Mouse (Mus musculus): Measurements from ENCODE around the gene Dhx34. TPM values are rescaled to one million over a fixed set of nuclear protein-coding genes. Genes with fewer than 3 reads are reported as not detected.
"Not testable (repeated sequence)": the region's sequence is repeated elsewhere in the genome, so short reads cannot be mapped to it uniquely, and the experiment has no call there.

Gene Dhx34
- 14.4 TPM for polyA plus RNA-seq (2012; fragmentation: generic; extraction: Trizol)
- long read RNA-seq, experiment 1, partial matches to known transcripts = 4 of 9 reads
- long read RNA-seq, experiment 1, other reads (novel, unspliced or antisense) = 3 of 9 reads
- long read RNA-seq, experiment 2, full-length matches to known transcripts = 14 of 144 reads
- long read RNA-seq, experiment 2, partial matches to known transcripts = 56 of 144 reads
- long read RNA-seq, experiment 2, other reads (novel, unspliced or antisense) = 74 of 144 reads

DNA sequence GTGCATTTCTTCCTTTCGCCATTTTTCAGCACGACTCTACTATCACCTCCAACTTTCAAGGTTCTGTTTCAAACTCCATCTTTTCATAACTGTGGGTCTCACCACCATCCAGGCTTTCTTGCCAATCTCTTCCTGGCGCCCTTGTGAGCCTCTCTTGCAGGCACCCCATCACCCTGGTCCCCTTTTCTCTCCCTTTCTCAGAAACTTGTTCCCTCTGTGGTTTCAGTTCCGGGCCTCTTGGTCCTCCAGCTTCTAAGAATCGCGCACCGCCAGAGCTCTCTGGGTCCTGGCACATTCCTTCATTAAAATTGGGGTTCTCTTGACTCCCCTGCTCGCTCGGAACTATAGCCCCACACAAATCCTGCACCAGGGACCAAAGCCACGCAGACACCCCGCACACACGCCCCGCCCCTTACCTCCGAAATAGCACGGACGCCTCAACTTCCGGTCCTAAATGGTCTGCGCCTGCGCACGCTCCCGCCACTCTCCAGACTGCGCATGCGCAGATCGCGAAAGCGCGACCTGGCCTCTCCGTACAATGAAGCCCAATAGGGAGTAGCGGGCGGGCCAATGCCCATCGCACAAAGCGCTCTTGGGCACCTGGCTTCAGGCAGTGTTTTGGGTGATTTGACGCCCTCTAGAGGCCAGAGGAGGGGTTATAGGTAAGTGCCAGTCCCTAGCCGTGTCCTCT lies at the start of gene Dhx34:
Dhx34 (minus strand) TSS at position 456 of the 691 bp plus-strand sequence.
- no peaks in the 10 kb centered on the region for H3K79me2 ChIP-seq (ENCODE audit: control insufficient read depth, insufficient read depth)
- no peaks in the 10 kb centered on the region for H3K27me3 ChIP-seq (ENCODE audit: control insufficient read depth, insufficient read depth, insufficient read length)
- peak within 1 kb of the TSS; percentile 71 for H3ac ChIP-seq (ENCODE audit: control insufficient read depth, insufficient read length, low read depth)
- H3K36me3 ChIP-seq (ENCODE audit: control insufficient read depth, insufficient read depth) = no peaks in the 10 kb centered on the region
- TF ChIP-seq CTCF (IDR thresholded peaks at IDR 0.05; ENCODE audit: control insufficient read depth, insufficient read depth, insufficient read length) (peak; percentile 18), FOSL1 (IDR thresholded peaks at IDR 0.05; ENCODE audit: insufficient read depth, low read length, poor library complexity, severe bottlenecking) (no peak)
- H3K79me3 ChIP-seq (ENCODE audit: low read depth) = peaks cover 3% of the 10 kb centered on the region
- H3K4me3 ChIP-seq (ENCODE audit: insufficient read depth, poor library complexity, severe bottlenecking) = peak within 1 kb of the TSS; percentile 49

DNA sequence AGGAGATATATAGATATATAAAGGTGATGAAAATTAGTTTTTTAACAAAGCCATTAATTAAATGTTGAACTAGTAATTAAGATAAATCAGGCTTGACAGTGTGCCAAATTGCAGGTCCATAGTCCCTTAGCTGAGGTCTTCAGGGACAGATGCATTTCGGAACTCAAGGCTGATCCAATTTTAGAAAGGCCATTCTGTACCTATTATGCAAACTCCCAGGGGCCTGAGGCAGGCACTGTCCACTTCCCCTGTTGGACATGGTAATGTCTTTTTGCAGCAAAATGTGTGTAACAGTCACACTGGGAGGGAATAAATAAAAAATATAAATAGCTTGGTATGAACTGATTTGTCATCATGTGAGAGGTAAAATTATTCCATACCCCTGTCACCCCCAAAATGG lies 49.3 kb upstream of the Dhx34 start:
- no peak for TF ChIP-seq USF1 (IDR thresholded peaks at IDR 0.05; ENCODE audit: low read depth)
- no peak for TF ChIP-seq CTCF (IDR thresholded peaks at IDR 0.05; ENCODE audit: control insufficient read depth, insufficient read depth, insufficient read length)
- TF ChIP-seq FOSL1 (IDR thresholded peaks at IDR 0.05; ENCODE audit: insufficient read depth, low read length, poor library complexity, severe bottlenecking) = no peak
- no peak for TF ChIP-seq MAX (IDR thresholded peaks at IDR 0.05)
- TF ChIP-seq MYOD1 (IDR thresholded peaks at IDR 0.05; ENCODE audit: control insufficient read depth, insufficient read length, low read depth) = no peak
- no peak for TF ChIP-seq MYOG (IDR thresholded peaks at IDR 0.05; ENCODE audit: control insufficient read depth, extremely low read depth, insufficient read length)
- TF ChIP-seq CEBPB (IDR thresholded peaks at IDR 0.05; ENCODE audit: low read depth) = no peak
- Histone ChIP-seq H3K79me3 (ENCODE audit: low read depth) (no peaks in the 10 kb centered on the region), H3K36me3 (ENCODE audit: control insufficient read depth, insufficient read depth) (no peaks in the 10 kb centered on the region), H3K79me2 (ENCODE audit: control insufficient read depth, insufficient read depth) (no peaks in the 10 kb centered on the region), H3K4me3 (ENCODE audit: insufficient read depth, poor library complexity, severe bottlenecking) (no peak overlapping the region), H3K27me3 (ENCODE audit: control insufficient read depth, insufficient read depth, insufficient read length) (no peaks in the 10 kb centered on the region), H3ac (ENCODE audit: control insufficient read depth, insufficient read length, low read depth) (no peak overlapping the region)

DNA sequence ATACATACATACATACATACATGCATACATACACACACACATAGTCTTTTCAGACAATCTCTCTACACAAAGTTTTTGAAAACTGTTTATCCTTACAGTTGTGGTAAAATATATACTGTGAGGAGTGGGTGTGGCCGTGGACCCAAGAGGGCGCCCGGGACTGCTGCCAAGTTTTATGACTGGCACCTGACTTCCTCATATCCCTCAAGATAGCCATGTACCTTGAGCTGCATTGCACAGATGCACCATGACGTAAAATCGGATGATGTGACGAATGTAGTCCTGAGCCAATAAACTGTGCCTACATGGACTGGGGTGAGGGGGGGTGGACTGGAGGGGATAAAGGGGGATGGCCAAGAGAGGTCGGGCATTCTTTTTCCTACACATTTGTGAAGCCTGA lies 44.8 kb upstream of the Dhx34 start:
- not testable (repeated sequence) for H3K27me3 ChIP-seq (ENCODE audit: control insufficient read depth, insufficient read depth, insufficient read length); H3ac ChIP-seq (ENCODE audit: control insufficient read depth, insufficient read length, low read depth); H3K4me3 ChIP-seq (ENCODE audit: insufficient read depth, poor library complexity, severe bottlenecking); H3K79me3 ChIP-seq (ENCODE audit: low read depth); H3K79me2 ChIP-seq (ENCODE audit: control insufficient read depth, insufficient read depth); H3K36me3 ChIP-seq (ENCODE audit: control insufficient read depth, insufficient read depth)

DNA sequence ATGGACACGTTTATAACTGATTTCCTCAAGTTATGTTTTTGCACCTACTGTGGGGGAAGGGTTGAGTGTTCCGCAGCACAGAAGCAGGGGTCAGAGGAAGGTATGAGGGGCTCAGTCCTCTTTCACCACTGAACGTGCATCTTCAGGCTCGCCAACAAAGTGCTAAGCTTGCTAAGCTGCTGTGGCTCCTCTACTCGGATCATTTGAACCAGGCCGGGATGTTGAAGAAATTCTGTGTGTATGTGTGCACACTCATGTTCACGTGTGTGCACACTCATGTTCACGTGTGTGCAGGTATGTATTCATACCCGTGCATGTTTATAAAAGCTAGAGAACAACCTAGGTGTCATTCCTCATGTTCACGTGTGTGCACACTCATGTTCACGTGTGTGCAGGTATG lies 44.0 kb upstream of the Dhx34 start:
- no peak overlapping the region for H3K4me3 ChIP-seq (ENCODE audit: insufficient read depth, poor library complexity, severe bottlenecking)
- no peak for TF ChIP-seq CTCF (IDR thresholded peaks at IDR 0.05; ENCODE audit: control insufficient read depth, insufficient read depth, insufficient read length)
- no peak for TF ChIP-seq MYOD1 (IDR thresholded peaks at IDR 0.05; ENCODE audit: control insufficient read depth, insufficient read length, low read depth)
- no peak for TF ChIP-seq MYOG (IDR thresholded peaks at IDR 0.05; ENCODE audit: control insufficient read depth, extremely low read depth, insufficient read length)
- TF ChIP-seq FOSL1 (IDR thresholded peaks at IDR 0.05; ENCODE audit: insufficient read depth, low read length, poor library complexity, severe bottlenecking) = no peak
- no peak for TF ChIP-seq USF1 (IDR thresholded peaks at IDR 0.05; ENCODE audit: low read depth)
- TF ChIP-seq MAX (IDR thresholded peaks at IDR 0.05) = no peak
- TF ChIP-seq CEBPB (IDR thresholded peaks at IDR 0.05; ENCODE audit: low read depth) = no peak
- H3K79me3 ChIP-seq (ENCODE audit: low read depth) = no peaks in the 10 kb centered on the region
- no peaks in the 10 kb centered on the region for H3K36me3 ChIP-seq (ENCODE audit: control insufficient read depth, insufficient read depth)
- H3ac ChIP-seq (ENCODE audit: control insufficient read depth, insufficient read length, low read depth) = no peak overlapping the region
- no peaks in the 10 kb centered on the region for H3K79me2 ChIP-seq (ENCODE audit: control insufficient read depth, insufficient read depth)
- no peaks in the 10 kb centered on the region for H3K27me3 ChIP-seq (ENCODE audit: control insufficient read depth, insufficient read depth, insufficient read length)

DNA sequence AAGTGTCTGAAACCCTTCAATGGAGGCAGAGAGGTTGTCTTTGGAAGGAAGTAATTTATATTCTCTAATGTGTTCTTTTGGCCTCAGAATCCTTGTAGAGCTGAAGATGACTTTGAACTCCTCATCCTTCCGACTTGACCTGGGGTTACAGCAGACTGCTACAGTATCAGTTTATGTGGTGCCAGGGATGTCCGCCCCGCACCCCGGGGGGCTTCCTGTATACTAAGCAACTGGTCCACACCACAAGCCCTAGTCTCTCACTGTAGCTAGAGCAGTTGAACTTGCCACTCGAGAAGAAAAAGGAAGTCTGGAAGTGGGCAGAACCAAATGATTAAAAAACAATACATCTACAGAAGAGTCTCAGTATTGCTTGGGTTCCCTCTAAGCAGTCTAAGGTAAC lies 42.0 kb upstream of the Dhx34 start:
- H3K79me2 ChIP-seq (ENCODE audit: control insufficient read depth, insufficient read depth) = no peaks in the 10 kb centered on the region

More for the DNA sequence above, 42.0 kb upstream of the Dhx34 start:
- TF ChIP-seq CTCF (IDR thresholded peaks at IDR 0.05; ENCODE audit: control insufficient read depth, insufficient read depth, insufficient read length) (no peak), MYOD1 (IDR thresholded peaks at IDR 0.05; ENCODE audit: control insufficient read depth, insufficient read length, low read depth) (no peak), MAX (IDR thresholded peaks at IDR 0.05) (no peak), FOSL1 (IDR thresholded peaks at IDR 0.05; ENCODE audit: insufficient read depth, low read length, poor library complexity, severe bottlenecking) (no peak), MYOG (IDR thresholded peaks at IDR 0.05; ENCODE audit: control insufficient read depth, extremely low read depth, insufficient read length) (no peak), USF1 (IDR thresholded peaks at IDR 0.05; ENCODE audit: low read depth) (no peak), CEBPB (IDR thresholded peaks at IDR 0.05; ENCODE audit: low read depth) (no peak)
- H3K79me3 ChIP-seq (ENCODE audit: low read depth) = no peaks in the 10 kb centered on the region
- H3ac ChIP-seq (ENCODE audit: control insufficient read depth, insufficient read length, low read depth) = no peak overlapping the region
- no peaks in the 10 kb centered on the region for H3K36me3 ChIP-seq (ENCODE audit: control insufficient read depth, insufficient read depth)
- no peaks in the 10 kb centered on the region for H3K27me3 ChIP-seq (ENCODE audit: control insufficient read depth, insufficient read depth, insufficient read length)
- H3K4me3 ChIP-seq (ENCODE audit: insufficient read depth, poor library complexity, severe bottlenecking) = no peak overlapping the region
